Mouse (Mus musculus) left cerebral cortex, postnatal 10 days (tissue): Measurements from ENCODE around the gene Frmd5. TPM values are rescaled to one million over a fixed set of nuclear protein-coding genes. Genes with fewer than 3 reads are reported as not detected.

Experiments
- DNase-seq, 2 experiments: peaks; one replicate each; pipeline ENCODE4 v3.0.0; 2021 to 2022; ENCODE audit warnings: low spot score in 2 of 2, mixed read lengths in 1 of 2; ENCODE audit errors: extremely low spot score in 1 of 2
- intact Hi-C: fragments of 180-260 bp; cut with DNase I; formaldehyde crosslinking; loops from one replicate; pipeline ENCODE4 v1.15.1; 2025
- total RNA-seq, 2 experiments: library from RNA; stranded (reverse); gene quantifications; 2 replicates each; pipeline ENCODE4 v1.2.3; 2021

The Frmd5 gene
- total RNA-seq, 2 experiments from 2014 or later = 44.0 to 46.4 TPM

DNA sequence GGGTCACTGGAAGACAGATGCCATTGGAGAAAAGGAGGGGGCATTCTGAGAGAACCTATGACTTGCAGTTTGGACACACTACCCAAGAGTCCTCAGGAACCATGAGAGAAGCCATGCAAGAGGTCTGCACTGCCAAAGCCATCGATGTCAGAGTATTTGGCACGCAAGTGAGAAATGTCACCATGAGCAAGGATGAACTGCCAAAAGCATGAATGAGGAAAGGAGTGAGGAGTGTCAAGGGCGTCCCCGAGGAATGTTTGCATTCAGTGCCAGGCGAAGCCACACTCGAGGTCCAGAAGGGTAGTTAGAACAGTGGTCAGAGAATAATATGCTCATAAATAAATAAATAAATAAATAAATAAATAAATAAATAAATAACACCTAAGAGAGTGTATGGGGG is 150.9 kb downstream of the Frmd5 start:
- intact Hi-C loops = no loop called here
- DNase-seq = no peak

DNA sequence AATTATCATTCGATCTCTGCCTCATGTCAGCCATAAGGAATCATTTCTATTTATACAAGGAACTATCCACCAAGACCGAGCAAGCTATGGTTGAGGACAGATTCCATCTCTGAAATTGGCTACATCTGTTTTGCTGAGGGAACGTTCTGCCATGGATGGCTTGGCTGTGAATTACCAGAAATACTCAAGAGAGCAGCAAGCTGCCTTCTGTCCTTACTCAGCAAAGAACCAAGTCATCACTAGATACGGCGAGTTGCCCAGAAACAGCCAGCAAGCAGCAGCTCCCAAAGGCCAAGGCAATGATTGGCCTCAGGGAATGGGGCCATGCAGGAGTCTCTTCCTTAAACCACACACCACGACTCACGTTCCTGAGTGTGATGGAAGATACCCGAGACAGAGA is 151.8 kb downstream of the Frmd5 start:
- DNase-seq = no peak
- intact Hi-C loops = no loop called here

GRCm38 (mm10) chr2:121646528-121646927 is 160.4 kb downstream of the Frmd5 start:
- no peak for DNase-seq
- intact Hi-C loops = no loop called here

DNA sequence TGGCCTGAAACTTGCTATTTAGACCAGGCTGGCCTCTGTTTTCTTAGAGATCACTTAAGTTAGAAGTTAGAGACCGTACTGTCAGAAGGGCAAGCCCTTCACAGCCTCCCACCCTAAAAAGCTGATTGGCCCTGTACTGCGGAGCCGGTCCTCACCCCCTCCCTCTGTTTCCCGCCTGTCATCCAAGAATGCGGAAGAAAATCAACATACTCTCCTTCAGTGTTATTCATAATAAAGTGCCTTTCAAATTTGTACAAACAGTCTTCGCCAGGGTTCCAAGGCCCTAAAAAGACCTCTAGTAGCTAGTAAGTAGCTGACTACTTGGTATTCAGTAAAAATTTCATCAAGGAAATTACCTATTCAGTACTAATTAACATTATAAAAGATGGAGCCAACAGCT is 164.0 kb downstream of the Frmd5 start:
- intact Hi-C loops = no loop called here
- DNase-seq = no peak

- intact Hi-C loops = no loop called here
These were observed 174.8 kb downstream of the Frmd5 start for GRCm38 (mm10) chr2:121632091-121632490.

GRCm38 (mm10) chr2:121630286-121630685 is 176.6 kb downstream of the Frmd5 start:
- intact Hi-C loops = no loop called here
- DNase-seq = no peak

More at GRCm38 (mm10) chr2:121632091-121632490, 174.8 kb downstream of the Frmd5 start:
- DNase-seq = no peak

GRCm38 (mm10) chr2:121628290-121628689 is 178.6 kb downstream of the Frmd5 start:
- intact Hi-C loops = no loop called here
- DNase-seq = no peak

DNA sequence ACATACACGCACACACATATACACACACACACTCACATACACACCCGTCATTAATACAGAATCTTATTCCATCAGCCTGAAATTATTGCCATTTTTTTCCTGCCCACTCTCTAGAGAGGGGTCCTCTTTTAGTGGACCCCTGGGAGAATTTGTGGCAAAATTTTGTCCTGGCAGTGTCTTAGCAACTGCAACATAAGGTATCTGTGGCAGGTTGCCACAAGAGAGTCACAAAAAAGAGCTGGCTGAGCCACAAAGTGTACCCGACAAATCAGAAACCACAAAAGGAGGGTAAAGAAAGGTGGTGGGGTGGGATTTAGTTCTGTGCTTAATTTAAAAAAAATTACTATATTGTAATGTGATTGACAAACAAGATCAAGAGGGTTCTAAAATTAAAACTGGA is 181.0 kb downstream of the Frmd5 start:
- no peak for DNase-seq
- intact Hi-C loops = no loop called here

DNA sequence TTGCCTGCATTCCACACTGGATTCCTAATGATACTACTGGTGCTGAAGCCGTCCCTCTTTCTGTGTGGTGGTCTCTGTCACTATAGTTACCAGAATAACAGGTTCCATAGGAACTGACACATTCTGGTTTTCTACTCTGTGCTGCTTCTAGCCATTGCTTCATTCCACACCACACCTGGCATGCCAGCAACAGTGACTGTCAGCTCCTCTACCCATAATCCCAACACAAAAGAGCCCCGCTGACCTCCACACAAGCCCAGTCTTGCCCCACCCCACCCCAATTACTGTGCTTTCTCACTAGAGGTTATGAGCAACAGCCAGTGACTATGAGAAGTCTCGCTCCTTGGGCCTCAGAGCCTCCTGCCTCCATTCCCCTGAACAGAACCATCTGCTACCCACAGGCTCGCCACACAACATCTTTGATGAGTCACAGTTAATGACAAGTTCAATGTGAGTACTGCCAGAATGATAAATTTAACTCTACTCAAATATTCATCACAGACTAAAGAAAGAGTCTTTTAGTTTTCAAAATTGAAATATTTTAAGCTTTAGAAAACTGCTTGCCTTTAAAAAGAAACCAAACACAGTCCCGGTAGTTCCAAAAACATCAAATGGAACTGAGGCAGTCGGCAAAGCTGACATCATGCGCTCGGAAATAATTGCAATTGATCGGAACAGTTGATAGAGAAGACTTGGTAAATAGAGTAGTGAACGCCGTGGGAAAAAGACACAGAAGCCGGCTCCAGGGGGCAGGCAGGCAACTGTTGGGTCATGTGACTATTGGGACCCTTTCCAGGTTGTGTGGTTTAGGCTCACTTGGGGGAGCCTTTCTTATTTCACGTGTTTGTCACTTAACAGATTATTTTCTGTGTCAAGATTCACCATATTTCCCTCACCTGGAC is 185.4 kb downstream of the Frmd5 start:
- DNase-seq = no peak
- intact Hi-C loops = no loop called here

- intact Hi-C loops = no loop called here
- DNase-seq = no peak
These were observed 186.2 kb downstream of the Frmd5 start for GRCm38 (mm10) chr2:121620582-121621261.

DNA sequence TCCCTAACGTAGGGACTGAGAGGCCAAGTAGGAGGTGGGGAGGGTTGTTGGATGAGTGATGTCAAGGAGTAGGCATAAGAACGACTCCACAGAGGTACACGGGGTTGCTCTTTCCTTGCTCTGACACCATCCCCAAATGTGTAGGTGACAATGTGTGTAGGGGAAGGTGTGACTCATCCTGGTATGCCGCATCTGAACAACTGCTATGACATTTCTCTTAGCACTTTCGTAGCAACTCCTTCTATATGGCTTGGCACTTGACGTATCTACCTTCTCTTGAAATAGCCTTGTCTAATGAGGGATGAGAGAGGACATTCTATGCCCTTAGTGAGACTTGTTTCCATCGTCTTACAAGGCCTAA is 191.7 kb downstream of the Frmd5 start:
- no peak for DNase-seq

DNA sequence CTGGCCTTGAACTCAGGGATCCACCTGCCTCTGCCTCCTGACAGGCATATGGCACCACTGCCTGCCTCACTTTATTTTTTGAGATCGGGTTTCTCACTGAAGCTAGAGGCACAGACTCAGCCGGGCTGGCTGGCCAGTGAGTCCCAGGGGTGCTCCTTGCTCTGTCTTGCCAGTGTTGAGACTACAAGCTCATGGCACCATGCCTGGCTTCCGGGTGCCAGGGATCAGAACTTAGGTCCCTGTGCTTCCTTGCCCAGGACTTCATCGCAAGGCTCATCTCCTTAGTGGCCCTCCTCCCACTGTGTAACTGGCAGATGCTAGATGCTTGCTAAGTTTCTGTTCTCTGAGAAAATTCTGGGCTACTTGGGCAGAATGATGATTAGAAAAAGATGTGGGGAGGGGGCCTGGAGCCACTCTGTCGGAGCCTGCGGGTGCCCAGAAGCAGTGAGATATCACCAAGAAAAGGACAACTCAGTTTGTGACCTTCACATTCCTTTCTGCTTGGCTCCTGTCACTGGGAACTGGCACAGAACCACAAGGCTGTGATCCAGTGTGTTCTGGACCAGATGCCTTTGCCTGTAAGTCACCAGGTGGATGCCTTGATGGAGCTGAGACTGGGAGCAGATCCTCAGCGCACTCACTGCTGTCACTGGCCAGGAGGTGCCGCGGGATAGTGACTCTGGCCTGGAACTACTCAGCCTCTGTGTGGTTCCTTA is 192.2 kb downstream of the Frmd5 start:
- DNase-seq = no peak
- intact Hi-C loops = no loop called here

More for the DNA sequence above, 191.7 kb downstream of the Frmd5 start:
- intact Hi-C loops = no loop called here

- DNase-seq = no peak
- intact Hi-C loops = no loop called here
These were observed 194.8 kb downstream of the Frmd5 start for GRCm38 (mm10) chr2:121612112-121612511.

DNA sequence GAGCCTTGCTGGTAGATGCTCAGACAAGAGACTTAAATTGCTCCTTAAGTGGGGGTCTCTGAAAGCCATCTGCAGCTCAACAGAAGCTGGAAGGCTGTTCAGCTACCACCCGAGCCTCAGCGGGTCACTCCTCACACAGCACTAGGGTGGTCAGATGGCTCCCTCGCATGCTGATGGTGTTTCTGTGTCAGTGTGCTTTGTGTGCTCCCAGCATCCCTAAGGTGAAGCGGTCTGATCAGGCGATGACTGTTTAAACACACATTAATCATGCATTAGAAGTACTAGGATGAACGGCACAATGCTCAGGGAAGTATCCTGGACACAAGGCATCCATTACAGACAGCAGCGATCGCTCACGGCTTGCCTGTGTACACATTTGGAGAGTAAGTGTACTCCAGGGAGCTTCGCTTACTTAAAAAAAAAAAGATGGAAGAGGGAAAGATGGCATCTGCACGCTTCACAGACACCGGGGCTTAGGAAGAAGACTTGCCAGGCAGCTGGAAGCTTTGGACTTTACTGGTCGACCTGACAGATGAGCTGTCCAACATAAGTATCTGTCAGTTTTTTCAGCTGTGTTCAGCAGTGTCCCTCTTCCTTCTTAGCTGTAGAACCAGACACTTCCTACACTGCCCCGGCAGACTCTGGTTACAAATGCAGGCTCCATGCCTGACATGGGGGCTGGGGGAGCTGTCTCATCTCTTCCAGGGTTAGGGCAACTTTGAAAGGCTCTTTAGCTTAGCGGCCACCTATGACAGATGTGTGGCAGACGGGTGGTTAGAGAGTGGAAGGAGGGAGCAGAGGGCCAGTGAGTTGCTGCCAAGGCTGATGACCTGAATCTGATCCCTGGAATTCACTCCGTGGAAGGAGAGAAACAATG is 196.6 kb downstream of the Frmd5 start:
- intact Hi-C loops = no loop called here
- DNase-seq = no peak

GRCm38 (mm10) chr2:121609141-121609724 is 197.7 kb downstream of the Frmd5 start:
- intact Hi-C loops = no loop called here

GRCm38 (mm10) chr2:121602397-121602796 is 204.5 kb downstream of the Frmd5 start:
- intact Hi-C loops = no loop called here
- no peak for DNase-seq

More at GRCm38 (mm10) chr2:121609141-121609724, 197.7 kb downstream of the Frmd5 start:
- no peak for DNase-seq

- intact Hi-C loops = no loop called here
- DNase-seq = no peak
These were observed 205.3 kb downstream of the Frmd5 start for GRCm38 (mm10) chr2:121601543-121601942.

GRCm38 (mm10) chr2:121600736-121601135 is 206.2 kb downstream of the Frmd5 start:
- DNase-seq = no peak
- intact Hi-C loops = no loop called here
